Mouse (Mus musculus) gastrocnemius, adult 8-10 months (tissue): Measurements from ENCODE around the gene 2610002M06Rik. TPM values are rescaled to one million over a fixed set of nuclear protein-coding genes. Genes with fewer than 3 reads are reported as not detected.

Experiments
- DNase-seq, 2 experiments: peaks; one replicate each; pipeline ENCODE4 v3.0.0; 2022; ENCODE audit warnings: low spot score in 2 of 2
- total RNA-seq, 4 experiments: library from RNA; stranded (reverse); gene quantifications; 2 replicates each; pipeline ENCODE4 v1.2.4; 2022

Gene 2610002M06Rik
- total RNA-seq, result 1 to 10 TPM; 4.5 to 8.1 (median 5.5) TPM

- DNase-seq, result peak; percentile 74 to 81
Measured at GRCm38 (mm10) chrX:107816218-107816554, at the start of gene 2610002M06Rik. Gene 2610002M06Rik (minus strand): TSS chrX:107816334.

DNA sequence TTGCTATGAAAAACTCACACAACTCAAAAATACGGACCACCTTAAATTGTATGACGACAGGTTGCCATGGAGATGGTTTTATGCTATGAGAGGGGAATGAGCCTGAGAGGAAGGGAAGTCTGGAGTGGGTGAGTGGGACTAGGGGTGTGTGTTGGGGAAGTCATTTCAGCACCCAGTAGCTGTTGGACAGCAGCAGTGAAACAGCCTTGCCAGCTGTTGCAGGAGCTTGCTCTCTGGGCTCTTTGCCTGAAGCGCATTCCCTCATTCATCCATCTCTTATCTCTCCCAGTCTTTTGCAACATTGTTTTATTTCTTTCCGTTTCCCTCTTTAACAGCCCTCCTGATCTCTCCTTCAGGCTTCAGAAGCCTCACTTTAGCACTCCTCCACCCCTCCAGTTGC, 42.0 kb upstream of the 2610002M06Rik start:
- no peak for DNase-seq

DNA sequence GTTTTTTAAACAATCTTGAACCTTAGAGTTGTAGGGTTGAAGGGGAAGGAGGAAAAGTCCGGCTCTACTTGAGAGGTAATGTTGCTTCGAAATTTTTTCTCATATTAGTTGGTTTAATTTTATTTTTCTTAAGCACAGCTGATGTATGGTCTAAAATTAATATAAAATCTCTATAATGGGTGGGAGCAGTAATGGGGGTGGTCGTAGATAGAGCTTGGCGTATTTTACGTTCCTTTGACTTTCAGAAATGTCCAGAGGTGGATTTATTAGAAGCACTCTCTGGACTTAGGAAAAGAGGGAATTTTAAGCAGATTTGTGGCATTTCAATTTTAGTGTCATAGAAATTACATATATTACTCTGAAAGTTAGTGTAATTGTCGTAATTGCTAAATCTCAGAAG, 592 bp upstream of the 2610002M06Rik start:
- DNase-seq, result no peak

DNA sequence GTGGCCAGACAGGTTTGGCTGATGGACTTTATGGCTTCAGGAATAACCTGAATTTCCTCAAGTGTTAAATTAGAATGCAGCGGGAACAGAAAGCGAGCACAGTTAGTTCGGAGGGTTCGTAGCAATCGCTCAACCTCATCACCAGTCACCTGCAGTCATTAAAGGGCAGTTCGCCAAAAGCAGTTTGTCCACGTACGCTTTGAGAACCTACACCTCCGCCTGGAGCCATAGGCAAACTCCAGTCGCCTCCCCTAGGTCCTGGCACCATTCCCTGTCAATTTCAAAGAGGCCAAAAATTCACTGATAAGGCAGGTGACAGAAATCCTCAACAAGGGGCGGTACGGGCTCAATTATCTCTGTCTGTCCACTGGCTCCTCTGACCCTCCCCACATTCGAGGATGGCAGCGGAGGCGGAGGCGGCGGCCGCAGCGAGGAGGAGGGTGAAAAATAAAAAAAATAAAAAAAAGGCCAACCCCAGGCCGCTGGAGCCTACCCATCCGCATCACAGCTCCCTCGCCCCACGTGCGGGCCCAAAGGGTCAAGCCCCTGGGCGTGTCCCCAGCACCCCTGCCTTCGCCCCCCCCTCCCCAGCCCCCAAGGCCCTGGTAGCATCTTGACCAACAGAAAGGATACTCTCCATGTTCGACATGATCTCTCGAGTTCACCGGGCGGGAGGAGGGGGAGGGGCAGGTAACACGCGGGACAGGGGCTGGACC, 474 bp downstream of the 2610002M06Rik start:
- peak in 1 of 2 experiments; percentile 1 for DNase-seq

GRCm38 (mm10) chrX:107812120-107812519, 4.0 kb downstream of the 2610002M06Rik start:
- no peak for DNase-seq

DNA sequence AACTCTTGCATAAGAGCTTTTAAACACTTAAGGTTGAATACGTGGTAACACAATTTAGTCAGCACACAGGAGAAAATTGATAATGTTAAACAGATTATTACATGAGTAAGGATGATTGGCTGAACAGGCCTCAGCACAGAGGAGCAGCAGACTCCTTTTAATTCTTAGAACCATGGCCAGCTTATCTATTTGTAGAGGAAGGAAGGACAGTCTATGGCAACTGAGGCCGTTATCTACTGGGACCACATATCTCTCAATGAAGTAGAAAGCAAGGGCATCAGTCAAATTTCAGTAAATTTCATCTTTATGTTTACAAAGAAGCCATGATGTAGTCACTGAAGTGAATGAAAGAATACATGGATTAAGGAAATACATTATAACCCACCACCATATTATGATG, 19.2 kb downstream of the 2610002M06Rik start:
- no peak for DNase-seq

DNA sequence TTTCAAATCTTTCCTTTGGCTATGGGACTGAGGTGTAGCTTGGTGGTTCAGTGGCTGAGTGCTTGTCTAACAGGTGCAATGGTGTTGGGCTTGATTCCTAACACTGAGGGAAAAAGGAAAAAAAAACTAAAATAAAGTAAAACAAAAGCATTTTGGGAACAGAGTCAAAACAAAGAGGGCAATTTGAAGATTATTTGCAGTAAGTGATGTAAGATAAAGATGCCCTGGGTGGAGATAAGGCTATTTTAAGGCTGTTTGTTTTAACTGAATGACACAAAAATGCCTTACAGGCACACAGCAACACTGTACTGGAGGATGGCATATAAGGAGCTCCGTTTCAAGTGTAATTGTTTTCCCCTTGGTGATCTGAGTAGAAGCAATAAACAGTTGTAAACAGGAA, 20.3 kb downstream of the 2610002M06Rik start:
- DNase-seq, result no peak

DNA sequence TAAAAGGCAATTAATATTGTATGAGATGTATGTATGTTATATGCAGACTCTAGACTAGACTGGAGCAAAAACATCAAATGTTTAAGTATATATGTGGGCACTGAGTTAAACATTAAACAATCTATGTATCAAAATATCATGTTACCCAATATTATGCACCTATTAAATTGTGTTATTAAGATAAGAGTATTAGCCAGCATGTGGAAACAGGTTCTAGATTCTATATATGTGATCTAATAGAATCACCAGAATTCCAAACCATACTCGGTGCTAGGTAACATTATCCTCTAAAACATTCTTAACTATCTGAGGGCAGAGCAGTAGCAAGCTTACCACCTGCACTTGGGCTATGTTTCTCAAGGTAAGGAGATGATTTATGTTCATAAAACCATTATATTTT, 23.8 kb downstream of the 2610002M06Rik start, which contains the start of gene Tent5d:
TSS of gene Tent5d (plus strand) at position 301 of the 400 bp plus-strand sequence.
- no peak for DNase-seq

GRCm38 (mm10) chrX:107790750-107791493, 25.2 kb downstream of the 2610002M06Rik start:
- DNase-seq, result no peak

DNA sequence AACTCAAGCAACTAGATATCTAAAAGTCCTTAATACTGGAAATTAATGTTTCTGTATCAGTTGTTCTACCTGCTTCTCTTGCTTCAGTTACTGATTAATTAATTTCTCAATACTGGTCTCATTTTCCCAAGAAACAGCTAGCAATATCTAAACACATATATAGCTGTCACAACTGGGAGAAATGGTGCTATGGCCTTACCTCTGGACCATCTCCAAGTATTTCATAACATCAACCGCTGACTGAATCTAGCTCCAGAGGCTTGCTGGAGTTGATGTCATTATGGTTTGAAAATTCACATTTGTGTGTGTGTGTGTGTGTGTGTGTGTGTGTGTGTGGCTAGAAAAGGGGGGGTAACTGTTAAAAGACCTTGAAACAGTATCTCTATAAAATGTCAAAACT, 26.0 kb downstream of the 2610002M06Rik start:
- no peak for DNase-seq

DNA sequence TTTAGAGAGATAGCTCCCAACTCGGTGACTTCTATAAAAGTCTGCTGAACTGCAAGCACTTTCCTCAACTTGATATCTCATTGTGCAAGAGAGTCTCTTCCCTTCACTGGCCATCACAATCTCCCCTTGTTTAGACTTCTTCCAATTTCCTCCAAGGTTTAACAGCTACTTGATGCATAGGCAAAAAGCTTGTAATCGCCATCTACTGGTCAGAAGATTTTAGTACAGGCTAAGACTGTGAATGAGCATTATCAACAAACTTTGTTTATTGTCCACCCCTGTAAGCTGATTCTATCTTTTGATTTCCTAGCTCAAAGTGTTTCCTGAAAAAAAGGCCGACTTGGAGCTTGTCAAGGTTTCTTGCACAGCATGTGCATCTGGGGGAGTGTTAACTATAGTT, 48.2 kb downstream of the 2610002M06Rik start:
- no peak for DNase-seq

Other genes with a start within 250 kb of the 2610002M06Rik start
- not detected for gene Tbx22, start 148.4 kb downstream of the 2610002M06Rik start, total RNA-seq
- not detected for gene Tent5d, start 23.7 kb downstream of the 2610002M06Rik start, total RNA-seq
- gene Gm732, start 132.1 kb upstream of the 2610002M06Rik start, total RNA-seq, result not detected